Mouse (Mus musculus) midbrain, embryonic 11.5 days (tissue): ENCODE data around the gene Hnrnph3. TPM values are rescaled to one million over a fixed set of nuclear protein-coding genes. Genes with fewer than 3 reads are reported as not detected.

Experiments used
- ATAC-seq: fragments of 200-750 bp; cut with Nextera tagmentation; 2 replicates; pipeline ENCODE4 v1.8.0; 2017; ENCODE audit warnings: moderate TSS enrichment, moderate library complexity; ENCODE audit not compliant: low FRiP score
- DNase-seq: peaks from one replicate; pipeline ENCODE4 v3.0.0; 2015; ENCODE audit warnings: low spot score; ENCODE audit errors: missing footprints
- H3K27ac ChIP-seq: fragments of 300-500 bp; sonication (generic); 2 replicates; pipeline ENCODE4 v1.5.1; 2014; ENCODE audit warnings: low read depth, low read length
- H3K27me3 ChIP-seq: fragments of 300-500 bp; sonication (generic); 2 replicates; pipeline ENCODE4 v1.6.1; 2014; ENCODE audit warnings: mild to moderate bottlenecking, low read length, moderate library complexity, mixed read lengths; ENCODE audit not compliant: control insufficient read depth, insufficient read depth
- H3K36me3 ChIP-seq: fragments of 300-500 bp; sonication (generic); 2 replicates; pipeline ENCODE4 v1.6.1; 2014; ENCODE audit warnings: mild to moderate bottlenecking, low read length, moderate library complexity, mixed read lengths; ENCODE audit not compliant: control insufficient read depth, insufficient read depth
- H3K4me1 ChIP-seq: fragments of 300-500 bp; sonication (generic); 2 replicates; pipeline ENCODE4 v1.6.1; 2014; ENCODE audit warnings: low read length; ENCODE audit not compliant: control insufficient read depth, insufficient read depth
- H3K4me2 ChIP-seq: fragments of 300-500 bp; sonication (generic); 2 replicates; pipeline ENCODE4 v1.6.1; 2014; ENCODE audit warnings: mild to moderate bottlenecking, moderate library complexity
- H3K4me3 ChIP-seq: fragments of 300-500 bp; sonication (generic); 2 replicates; pipeline ENCODE4 v1.5.1; 2014; ENCODE audit warnings: low read depth, low read length
- H3K9ac ChIP-seq: fragments of 300-500 bp; sonication (generic); 2 replicates; pipeline ENCODE4 v1.6.1; 2014; ENCODE audit warnings: low read length
- H3K9me3 ChIP-seq: fragments of 300-500 bp; sonication (generic); 2 replicates; pipeline ENCODE4 v1.6.1; 2016; ENCODE audit warnings: low read length; ENCODE audit not compliant: control insufficient read depth
- WGBS: fragments of 180-500 bp; shearing (Covaris S2); extraction: QIAGEN DNeasy Blood & Tissue Kit; methylation state at CpG from one replicate; pipeline ENCODE4 v1.1.7; 2014; 5-methylcytosine and 5-hydroxymethylcytosine counted together
- polyA plus RNA-seq: library from polyadenylated mRNA; unstranded; fragments of >200 nt; fragmentation: Nextera tagmentation; extraction: Ambion mirVana; gene quantifications from 2 replicates; pipeline ENCODE4 v1.2.1, GENCODE M21; 2014

Hnrnph3 gene
- 172 and 174 TPM in 2 replicates for polyA plus RNA-seq

- H3K4me3 ChIP-seq: peak within 1 kb of the TSS; percentile 81
- ATAC-seq (peak; percentile 93), DNase-seq (peak; percentile 100)
- H3K36me3 ChIP-seq: no peaks in the 10 kb centered on the region
- peak within 1 kb of the TSS; percentile 100 for H3K27ac ChIP-seq
- peak within 1 kb of the TSS; percentile 80 for H3K4me2 ChIP-seq
- under 1% methylated on average over 69 of the region's 69 CpGs for WGBS
- peaks cover 43% of the 10 kb centered on the region for H3K4me1 ChIP-seq
- peak within 1 kb of the TSS; percentile 97 for H3K9ac ChIP-seq
- no peaks in the 10 kb centered on the region for H3K27me3 ChIP-seq
- no peaks in the 10 kb centered on the region for H3K9me3 ChIP-seq
These were observed at the start of gene Hnrnph3, which contains the start of gene Pbld2 for GRCm38 (mm10) chr10:63023749-63024579. TSS of gene Hnrnph3 (minus strand) at chr10:63024217. TSS of gene Pbld2 (plus strand) at chr10:63024315.

DNA sequence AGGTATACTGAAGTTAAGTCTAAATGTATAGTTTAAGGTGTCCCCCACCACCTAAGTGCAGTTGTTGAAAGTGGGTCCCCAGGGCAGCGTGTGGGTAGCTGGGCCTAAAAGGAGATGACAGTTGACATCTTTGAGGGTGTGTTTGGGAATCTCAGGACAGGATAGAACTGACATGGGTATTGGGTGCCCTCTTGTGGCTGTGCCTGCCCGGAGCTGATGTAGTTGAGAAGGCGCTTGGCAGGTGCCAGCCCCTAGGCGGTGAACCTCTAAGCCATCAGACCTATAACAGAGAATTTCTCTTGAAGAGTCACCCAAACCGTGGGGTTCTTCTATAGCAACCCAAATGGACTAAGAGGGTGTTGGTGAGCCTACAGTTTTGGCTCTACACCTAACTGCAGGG lies 42.0 kb upstream of the Hnrnph3 start:
- Histone ChIP-seq H3K9me3 (no peaks in the 10 kb centered on the region), H3K36me3 (no peaks in the 10 kb centered on the region), H3K27ac (no peak overlapping the region), H3K27me3 (no peaks in the 10 kb centered on the region), H3K4me2 (no peak overlapping the region), H3K4me3 (no peak overlapping the region), H3K9ac (no peak overlapping the region), H3K4me1 (no peaks in the 10 kb centered on the region)
- peak; percentile 97 for DNase-seq
- WGBS: 8% methylated on average over 5 of the region's 5 CpGs
- peak; percentile 86 for ATAC-seq

GRCm38 (mm10) chr10:63065561-63065960 lies 41.5 kb upstream of the Hnrnph3 start:
- no peak for ATAC-seq
- WGBS: 64% methylated on average over 8 of the region's 8 CpGs
- H3K9me3 ChIP-seq: no peaks in the 10 kb centered on the region

DNA sequence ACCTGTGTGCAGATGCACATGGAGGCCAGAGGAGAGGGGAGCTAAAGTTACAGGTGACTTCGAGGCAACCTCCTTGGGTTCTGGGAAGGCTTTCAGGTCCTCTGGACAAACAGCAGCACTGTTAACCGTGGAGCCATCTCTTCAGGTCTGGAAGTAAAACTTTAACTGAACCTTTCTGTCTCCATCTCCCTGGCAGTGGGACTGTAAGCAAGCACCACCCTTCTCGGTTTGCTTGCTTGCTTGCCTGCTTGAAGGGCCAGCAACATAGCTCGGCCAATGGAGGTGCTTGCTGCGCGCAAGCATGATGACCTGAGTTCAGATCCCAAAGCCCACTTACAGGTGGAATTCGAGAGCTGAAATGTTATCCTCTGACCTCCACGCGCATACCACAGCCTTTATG lies 40.5 kb upstream of the Hnrnph3 start:
- ATAC-seq (no peak), DNase-seq (no peak)
- no peak overlapping the region for H3K9ac ChIP-seq
- no peak overlapping the region for H3K4me2 ChIP-seq
- no peak overlapping the region for H3K4me3 ChIP-seq
- H3K4me1 ChIP-seq: no peaks in the 10 kb centered on the region
- 83% methylated on average over 9 of the region's 9 CpGs for WGBS
- H3K9me3 ChIP-seq: no peaks in the 10 kb centered on the region
- H3K36me3 ChIP-seq: no peaks in the 10 kb centered on the region
- no peaks in the 10 kb centered on the region for H3K27me3 ChIP-seq
- H3K27ac ChIP-seq: no peak overlapping the region

More at GRCm38 (mm10) chr10:63065561-63065960, 41.5 kb upstream of the Hnrnph3 start:
- H3K9ac ChIP-seq: no peak overlapping the region
- H3K4me1 ChIP-seq: no peaks in the 10 kb centered on the region
- H3K4me2 ChIP-seq: no peak overlapping the region
- no peak for DNase-seq
- no peaks in the 10 kb centered on the region for H3K36me3 ChIP-seq
- no peaks in the 10 kb centered on the region for H3K27me3 ChIP-seq
- H3K27ac ChIP-seq: no peak overlapping the region
- H3K4me3 ChIP-seq: no peak overlapping the region

- Histone ChIP-seq H3K9ac (no peak overlapping the region), H3K27ac (no peak overlapping the region), H3K4me1 (no peaks in the 10 kb centered on the region), H3K27me3 (no peaks in the 10 kb centered on the region), H3K36me3 (no peaks in the 10 kb centered on the region), H3K9me3 (no peaks in the 10 kb centered on the region), H3K4me2 (no peak overlapping the region), H3K4me3 (no peak overlapping the region)
- 0 out of 2 replicates have a peak, but pooled peaks have one; percentile 30 for ATAC-seq
- 71% methylated on average over 7 of the region's 7 CpGs for WGBS
- peak; percentile 65 for DNase-seq
These were observed 39.3 kb upstream of the Hnrnph3 start for GRCm38 (mm10) chr10:63063365-63063764.

DNA sequence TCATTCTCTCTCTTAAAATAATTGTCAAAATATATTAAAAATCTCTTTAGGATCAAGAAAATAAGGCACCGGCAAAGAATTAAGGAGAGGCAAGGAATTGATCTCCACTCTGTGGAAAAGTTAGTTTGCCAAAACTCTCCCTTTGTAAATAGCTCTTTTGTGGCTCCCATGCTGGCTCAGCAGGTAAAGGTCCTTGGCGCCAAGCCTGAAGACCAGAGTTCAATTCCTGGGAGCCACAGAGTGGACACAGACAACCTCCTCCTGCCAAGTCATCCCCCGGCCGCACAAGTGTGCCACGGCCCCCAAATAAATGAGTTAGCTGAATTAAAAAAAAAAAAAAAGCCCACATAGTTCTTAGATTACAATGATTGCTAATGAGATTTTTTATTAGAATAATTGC lies 38.7 kb upstream of the Hnrnph3 start:
- DNase-seq: no peak
- Histone ChIP-seq H3K4me2 (no peak overlapping the region), H3K4me3 (no peak overlapping the region), H3K9ac (no peak overlapping the region), H3K27me3 (no peaks in the 10 kb centered on the region), H3K9me3 (no peaks in the 10 kb centered on the region), H3K4me1 (no peaks in the 10 kb centered on the region), H3K36me3 (no peaks in the 10 kb centered on the region), H3K27ac (no peak overlapping the region)
- WGBS: 98% methylated on average over 5 of the region's 5 CpGs
- ATAC-seq: no peak

GRCm38 (mm10) chr10:63061266-63061665 lies 37.2 kb upstream of the Hnrnph3 start:
- WGBS: 79% methylated on average over 12 of the region's 12 CpGs
- Histone ChIP-seq H3K4me2 (no peak overlapping the region), H3K27me3 (no peaks in the 10 kb centered on the region), H3K4me1 (no peaks in the 10 kb centered on the region), H3K9me3 (no peaks in the 10 kb centered on the region), H3K27ac (no peak overlapping the region), H3K36me3 (no peaks in the 10 kb centered on the region), H3K9ac (no peak overlapping the region), H3K4me3 (no peak overlapping the region)
- DNase-seq (no peak), ATAC-seq (no peak)

GRCm38 (mm10) chr10:63060406-63060805 lies 36.4 kb upstream of the Hnrnph3 start:
- no peak for ATAC-seq
- 81% methylated on average over 11 of the region's 11 CpGs for WGBS
- no peaks in the 10 kb centered on the region for H3K9me3 ChIP-seq
- H3K9ac ChIP-seq: no peak overlapping the region
- H3K27ac ChIP-seq: no peak overlapping the region
- H3K4me1 ChIP-seq: no peaks in the 10 kb centered on the region
- H3K4me2 ChIP-seq: no peak overlapping the region
- H3K36me3 ChIP-seq: no peaks in the 10 kb centered on the region
- no peak for DNase-seq
- H3K27me3 ChIP-seq: no peaks in the 10 kb centered on the region
- H3K4me3 ChIP-seq: no peak overlapping the region

- H3K4me2 ChIP-seq: no peak within 1 kb of the TSS
- H3K36me3 ChIP-seq: no peaks in the 10 kb centered on the region
- no peak within 1 kb of the TSS for H3K4me3 ChIP-seq
- DNase-seq (no peak), ATAC-seq (no peak)
- no peaks in the 10 kb centered on the region for H3K4me1 ChIP-seq
- H3K27me3 ChIP-seq: no peaks in the 10 kb centered on the region
- WGBS: 76% methylated on average over 2 of the region's 2 CpGs
- H3K27ac ChIP-seq: no peak within 1 kb of the TSS
- no peaks in the 10 kb centered on the region for H3K9me3 ChIP-seq
- no peak within 1 kb of the TSS for H3K9ac ChIP-seq
These were observed 35.8 kb upstream of the Hnrnph3 start, which contains the start of gene Pbld1 for GRCm38 (mm10) chr10:63059862-63060261. TSS of gene Pbld1 (plus strand) at chr10:63060162.
